Mouse (Mus musculus) midbrain, postnatal 0 days (tissue): ENCODE measurements around the gene Zbtb21. TPM values are rescaled to one million over a fixed set of nuclear protein-coding genes. Genes with fewer than 3 reads are reported as not detected.

Experiments used
- ATAC-seq: fragments of 200-750 bp; cut with Nextera tagmentation; 2 replicates; pipeline ENCODE4 v1.8.0; 2017; ENCODE audit warnings: moderate number of reproducible peaks, mild to moderate bottlenecking, moderate TSS enrichment, moderate library complexity; ENCODE audit not compliant: low FRiP score
- DNase-seq: peaks from one replicate; pipeline ENCODE4 v3.0.0-alpha.2; 2015; ENCODE audit warnings: low spot score
- H3K27ac ChIP-seq: fragments of 300-500 bp; sonication (generic); 2 replicates; pipeline ENCODE4 v1.5.1; 2014; ENCODE audit warnings: low read depth, mild to moderate bottlenecking, low read length, mixed read lengths
- H3K27me3 ChIP-seq: fragments of 300-500 bp; sonication (generic); 2 replicates; pipeline ENCODE4 v1.6.1; 2014; ENCODE audit warnings: low read length, control low read depth, mixed read lengths; ENCODE audit not compliant: insufficient read depth
- H3K36me3 ChIP-seq: fragments of 300-500 bp; sonication (generic); 2 replicates; pipeline ENCODE4 v1.6.1; 2014; ENCODE audit warnings: low read length, control low read depth, mixed read lengths; ENCODE audit not compliant: insufficient read depth
- H3K4me1 ChIP-seq: fragments of 300-500 bp; sonication (generic); 2 replicates; pipeline ENCODE4 v1.6.1; 2014; ENCODE audit warnings: mild to moderate bottlenecking, control low read depth, antibody characterized with exemption, low read length, mixed read lengths; ENCODE audit not compliant: insufficient read depth
- H3K4me2 ChIP-seq: fragments of 300-500 bp; sonication (generic); 2 replicates; pipeline ENCODE4 v1.6.1; 2014; ENCODE audit warnings: low read depth, mild to moderate bottlenecking, low read length, mixed read lengths; ENCODE audit not compliant: poor library complexity, severe bottlenecking
- H3K4me3 ChIP-seq: fragments of 300-500 bp; sonication (generic); 2 replicates; pipeline ENCODE4 v1.5.1; 2014; ENCODE audit warnings: low read depth, mild to moderate bottlenecking, low read length, moderate library complexity
- H3K9ac ChIP-seq: fragments of 300-500 bp; sonication (generic); replicated peaks from 2 replicates; pipeline ENCODE4 v1.6.1; 2014; ENCODE audit warnings: mild to moderate bottlenecking, low read length, moderate library complexity, mixed read lengths; ENCODE audit not compliant: poor library complexity, severe bottlenecking
- H3K9me3 ChIP-seq: fragments of 300-500 bp; sonication (generic); 2 replicates; pipeline ENCODE4 v1.6.1; 2016; ENCODE audit warnings: low read length, control low read depth
- CTCF ChIP-seq: IDR thresholded peaks from 2 replicates; pipeline ENCODE4 v1.5.1; 2016; ENCODE audit warnings: antibody characterized with exemption, mild to moderate bottlenecking
- WGBS: fragments of 180-500 bp; shearing (Covaris S2); extraction: QIAGEN DNeasy Blood & Tissue Kit; methylation state at CpG from one replicate; pipeline ENCODE4 v1.1.7; 2014; 5-methylcytosine and 5-hydroxymethylcytosine counted together
- polyA plus RNA-seq: library from polyadenylated mRNA; unstranded; fragments of >200 nt; fragmentation: Nextera tagmentation; extraction: Ambion mirVana; gene quantifications from 2 replicates; pipeline ENCODE4 v1.2.1, GENCODE M21; 2015
- total RNA-seq: library from RNA; depleted of rRNA; stranded (reverse); fragments of >200 nt; gene quantifications from 2 replicates; pipeline ENCODE4 v1.2.3, GENCODE M21; 2014

Zbtb21 gene
- total and polyA plus RNA-seq, 2 experiments from 2014 or later, result 9.4 to 30.5 TPM

DNA sequence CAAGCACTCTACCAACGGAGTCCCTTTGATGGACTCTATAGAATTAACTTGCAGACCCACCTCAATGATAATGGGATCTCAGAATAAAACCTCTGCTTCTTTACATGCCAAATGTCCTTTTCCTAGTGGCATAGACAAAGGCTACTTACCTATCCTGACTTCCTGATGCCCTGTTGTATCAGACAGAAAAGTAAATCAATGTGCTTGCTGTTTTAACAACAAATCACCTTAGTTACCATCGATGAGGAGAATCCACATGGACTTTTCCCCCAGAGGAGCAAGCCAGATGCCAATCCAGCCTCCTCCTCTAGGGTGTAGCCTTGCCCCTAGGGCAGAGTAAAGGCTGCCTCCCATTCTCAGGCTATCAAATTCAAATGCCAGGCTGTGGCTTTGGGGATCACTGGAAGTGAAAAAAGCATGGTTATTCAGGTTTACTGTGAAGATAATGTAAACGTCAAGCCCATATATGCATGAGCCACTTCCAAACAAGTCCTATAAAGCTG is 21.9 kb downstream of the Zbtb21 start:
- Histone ChIP-seq H3K9me3 (no peaks in the 10 kb centered on the region), H3K4me2 (no peak overlapping the region), H3K36me3 (no peaks in the 10 kb centered on the region), H3K27ac (no peak overlapping the region), H3K27me3 (no peaks in the 10 kb centered on the region), H3K9ac (no peak overlapping the region), H3K4me3 (no peak overlapping the region), H3K4me1 (no peaks in the 10 kb centered on the region)
- no peak for ATAC-seq
- DNase-seq, result no peak
- 86% methylated on average over 3 of the region's 3 CpGs for WGBS
- TF ChIP-seq CTCF, result no peak

DNA sequence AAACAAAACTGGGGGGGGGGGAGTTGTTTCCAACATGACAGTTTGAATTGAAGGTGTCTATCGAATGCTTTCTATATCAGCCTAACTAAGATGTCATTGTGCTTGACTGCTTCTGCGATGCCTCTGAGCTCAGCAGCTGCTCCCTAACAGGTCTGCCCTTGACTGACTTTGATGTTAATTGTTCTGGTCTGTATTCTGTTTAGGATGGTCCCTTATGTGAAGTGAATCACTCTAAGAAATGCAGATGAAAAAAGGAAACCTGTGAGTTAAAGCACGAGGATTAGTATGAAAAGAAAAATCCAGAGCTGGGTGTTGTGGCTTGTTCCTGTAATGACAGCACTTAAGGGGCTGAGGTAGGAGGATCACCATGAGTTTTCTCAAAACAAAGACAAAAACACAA is 26.6 kb downstream of the Zbtb21 start:
- TF ChIP-seq CTCF, result no peak
- H3K4me2 ChIP-seq, result no peak overlapping the region
- H3K9me3 ChIP-seq, result no peaks in the 10 kb centered on the region
- no peak for DNase-seq
- no peak overlapping the region for H3K27ac ChIP-seq
- H3K27me3 ChIP-seq, result no peaks in the 10 kb centered on the region
- no peak overlapping the region for H3K9ac ChIP-seq
- no peak overlapping the region for H3K4me3 ChIP-seq
- no peaks in the 10 kb centered on the region for H3K4me1 ChIP-seq
- H3K36me3 ChIP-seq, result no peaks in the 10 kb centered on the region
- no peak for ATAC-seq
- 79% methylated on average over 3 of the region's 3 CpGs for WGBS

DNA sequence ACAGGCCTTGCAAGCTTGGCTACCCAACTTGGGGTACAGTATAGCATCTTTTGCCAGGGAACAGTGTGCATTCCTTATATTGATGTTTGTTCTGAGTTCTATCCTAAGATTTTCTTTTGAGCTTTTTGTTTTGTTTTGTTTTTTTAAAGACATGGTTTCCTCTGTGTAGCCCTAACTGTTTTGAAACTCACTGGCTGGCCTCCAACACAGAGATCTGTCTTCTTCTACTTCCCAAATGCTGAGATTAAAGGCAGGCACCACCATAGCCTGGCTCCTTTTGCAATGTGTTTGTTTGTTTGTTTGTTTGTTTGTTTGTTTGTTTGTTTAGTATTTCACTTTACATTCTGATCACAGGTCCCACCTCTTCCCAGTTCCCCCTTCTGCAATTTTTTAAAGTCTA is 32.2 kb downstream of the Zbtb21 start:
- DNase-seq, result no peak
- TF ChIP-seq CTCF, result no peak
- no peak overlapping the region for H3K4me3 ChIP-seq
- no peaks in the 10 kb centered on the region for H3K9me3 ChIP-seq
- no peak overlapping the region for H3K27ac ChIP-seq
- no peak overlapping the region for H3K4me2 ChIP-seq
- no peaks in the 10 kb centered on the region for H3K4me1 ChIP-seq
- no peak for ATAC-seq
- no peak overlapping the region for H3K9ac ChIP-seq
- no peaks in the 10 kb centered on the region for H3K27me3 ChIP-seq
- H3K36me3 ChIP-seq, result no peaks in the 10 kb centered on the region

DNA sequence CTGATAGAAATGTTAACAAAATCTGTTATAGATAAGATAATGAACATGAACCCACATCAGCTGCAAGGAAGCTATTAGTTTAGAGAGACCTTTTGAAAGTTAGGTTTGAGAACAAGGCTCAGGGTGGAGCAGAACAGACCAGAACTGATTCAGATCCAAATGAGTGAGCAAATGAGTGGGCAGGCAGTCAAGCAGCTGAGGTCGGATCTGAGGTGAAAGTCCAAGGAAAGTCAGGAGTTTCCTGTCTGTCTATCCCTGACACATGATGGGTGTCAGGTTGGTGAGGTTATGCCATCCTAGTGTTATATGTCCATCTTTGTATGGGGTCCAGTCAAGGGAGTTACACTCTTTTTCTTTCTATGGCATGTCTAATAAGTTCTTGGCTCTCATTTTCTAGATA is 32.9 kb downstream of the Zbtb21 start:
- WGBS, result 70% methylated on average over 1 of the region's 1 CpGs
- no peak for ATAC-seq
- H3K27me3 ChIP-seq, result no peaks in the 10 kb centered on the region
- no peaks in the 10 kb centered on the region for H3K9me3 ChIP-seq
- H3K4me1 ChIP-seq, result no peaks in the 10 kb centered on the region
- H3K36me3 ChIP-seq, result no peaks in the 10 kb centered on the region
- no peak overlapping the region for H3K9ac ChIP-seq
- no peak overlapping the region for H3K4me2 ChIP-seq
- TF ChIP-seq CTCF, result no peak
- H3K4me3 ChIP-seq, result no peak overlapping the region
- H3K27ac ChIP-seq, result no peak overlapping the region
- DNase-seq, result no peak

DNA sequence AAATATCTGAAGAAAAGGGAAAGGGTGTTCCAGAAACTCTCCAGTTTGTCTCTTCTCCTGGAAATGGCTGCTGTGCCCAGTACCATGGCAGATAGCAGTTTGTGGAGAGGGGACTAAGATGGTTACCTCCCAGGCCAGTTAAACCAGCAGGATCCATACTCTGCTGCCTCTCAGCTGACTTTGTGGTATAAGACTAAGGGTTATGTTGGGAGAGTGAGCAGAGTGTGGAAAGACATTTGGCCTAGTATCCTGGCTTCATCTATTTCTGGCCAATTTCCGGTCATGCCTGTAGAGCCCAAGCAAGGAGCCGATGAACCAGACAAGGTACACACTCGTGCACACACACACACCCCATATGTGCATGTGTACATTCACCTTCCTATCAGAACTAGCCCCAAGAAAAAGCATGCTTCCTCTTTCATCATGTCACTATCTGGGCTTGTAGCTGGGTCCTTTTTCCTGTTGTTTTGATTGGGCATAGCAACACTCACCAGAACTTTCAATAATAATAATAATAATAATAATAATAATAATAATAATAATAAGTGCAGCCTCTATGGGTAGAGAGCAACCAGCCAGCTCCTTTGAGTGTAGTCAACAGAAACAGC is 35.0 kb downstream of the Zbtb21 start:
- WGBS, result 82% methylated on average over 3 of the region's 3 CpGs
- no peak overlapping the region for H3K27ac ChIP-seq
- H3K4me3 ChIP-seq, result no peak overlapping the region
- H3K36me3 ChIP-seq, result no peaks in the 10 kb centered on the region
- no peak for TF ChIP-seq CTCF
- ATAC-seq (no peak), DNase-seq (no peak)
- H3K4me1 ChIP-seq, result no peaks in the 10 kb centered on the region
- H3K9ac ChIP-seq, result no peak overlapping the region
- H3K27me3 ChIP-seq, result no peaks in the 10 kb centered on the region
- no peak overlapping the region for H3K4me2 ChIP-seq
- no peaks in the 10 kb centered on the region for H3K9me3 ChIP-seq

DNA sequence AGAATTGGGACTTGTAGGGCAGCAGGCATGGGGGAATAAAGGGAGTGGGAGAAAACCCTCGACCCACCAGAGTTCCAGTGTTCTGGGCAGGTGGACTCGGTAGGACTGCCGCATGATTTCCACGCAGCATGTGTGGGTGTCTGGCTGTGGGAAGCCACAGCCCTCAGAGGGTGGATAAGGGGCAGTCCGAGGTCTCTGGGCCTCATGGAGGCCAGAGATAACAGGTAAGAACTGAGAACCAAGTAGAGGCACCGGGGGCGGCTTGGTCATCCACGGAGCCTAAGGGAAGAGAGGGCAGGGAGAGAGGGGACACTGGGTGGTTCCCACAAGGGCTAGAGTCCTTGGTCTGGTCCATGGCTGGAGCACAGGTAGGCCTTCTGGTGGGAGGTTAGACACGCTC is 36.0 kb downstream of the Zbtb21 start:
- no peaks in the 10 kb centered on the region for H3K4me1 ChIP-seq
- no peaks in the 10 kb centered on the region for H3K36me3 ChIP-seq
- ATAC-seq (no peak), DNase-seq (no peak)
- no peaks in the 10 kb centered on the region for H3K9me3 ChIP-seq
- no peak overlapping the region for H3K4me2 ChIP-seq
- no peak overlapping the region for H3K27ac ChIP-seq
- H3K27me3 ChIP-seq, result no peaks in the 10 kb centered on the region
- WGBS, result 85% methylated on average over 9 of the region's 9 CpGs
- H3K9ac ChIP-seq, result no peak overlapping the region
- TF ChIP-seq CTCF, result no peak
- no peak overlapping the region for H3K4me3 ChIP-seq
